Mouse (Mus musculus) heart, embryonic 14.5 days (tissue): ENCODE measurements around the gene Kcnj6. TPM values are rescaled to one million over a fixed set of nuclear protein-coding genes. Genes with fewer than 3 reads are reported as not detected.

ENCODE experiments used
- ATAC-seq: fragments of 200-750 bp; cut with Nextera tagmentation; 2 replicates; pipeline ENCODE4 v1.8.0; 2017; ENCODE audit warnings: low read depth, moderate TSS enrichment; ENCODE audit not compliant: insufficient number of reproducible peaks, insufficient read depth, low FRiP score
- H3K27ac ChIP-seq, 2 experiments: fragments of 200-500 bp in 1 of 2; fragments of 300-500 bp in 1 of 2; sonication (generic) in 1 of 2; replicated peaks in 1 of 2; 2 replicates each; pipeline ENCODE4 v1.5.1; 2012 to 2014; ENCODE audit warnings: low read depth in 2 of 2, low read length in 2 of 2, control low read depth in 1 of 2, mild to moderate bottlenecking in 1 of 2, mixed read lengths in 1 of 2; ENCODE audit not compliant: control insufficient read depth in 1 of 2, insufficient read depth in 1 of 2
- H3K27me3 ChIP-seq: fragments of 300-500 bp; sonication (generic); 2 replicates; pipeline ENCODE4 v1.6.1; 2014; ENCODE audit warnings: mild to moderate bottlenecking, low read length, control low read depth; ENCODE audit not compliant: control insufficient read depth, insufficient read depth
- H3K36me3 ChIP-seq: fragments of 300-500 bp; sonication (generic); 2 replicates; pipeline ENCODE4 v1.6.1; 2014; ENCODE audit warnings: mild to moderate bottlenecking, control low read depth, low read length, mixed read lengths; ENCODE audit not compliant: control insufficient read depth, insufficient read depth
- H3K4me1 ChIP-seq, 2 experiments: fragments of 200-500 bp in 1 of 2; fragments of 300-500 bp in 1 of 2; sonication (generic) in 1 of 2; 2 replicates each; pipeline ENCODE4 v1.6.1; 2012 to 2014; ENCODE audit warnings: low read length in 2 of 2, control low read depth in 1 of 2, mixed read lengths in 1 of 2; ENCODE audit not compliant: control insufficient read depth in 2 of 2, insufficient read depth in 2 of 2
- H3K4me2 ChIP-seq: fragments of 300-500 bp; sonication (generic); 2 replicates; pipeline ENCODE4 v1.6.1; 2014; ENCODE audit warnings: mild to moderate bottlenecking, low read length
- H3K4me3 ChIP-seq, 2 experiments: fragments of 200-500 bp in 1 of 2; fragments of 300-500 bp in 1 of 2; sonication (generic) in 1 of 2; 2 replicates each; pipeline ENCODE4 v1.5.1; 2012 to 2014; ENCODE audit warnings: low read length in 2 of 2, mild to moderate bottlenecking in 2 of 2, control low read depth in 1 of 2, low read depth in 1 of 2, moderate library complexity in 1 of 2; ENCODE audit not compliant: control insufficient read depth in 1 of 2, insufficient read depth in 1 of 2
- H3K9ac ChIP-seq: fragments of 300-500 bp; sonication (generic); 2 replicates; pipeline ENCODE4 v1.6.1; 2014; ENCODE audit warnings: mild to moderate bottlenecking, low read length
- H3K9me3 ChIP-seq: fragments of 300-500 bp; sonication (generic); 2 replicates; pipeline ENCODE4 v1.6.1; 2016; ENCODE audit warnings: low read length, control low read depth; ENCODE audit not compliant: control insufficient read depth
- WGBS: fragments of 180-500 bp; shearing (Covaris S2); extraction: QIAGEN DNeasy Blood & Tissue Kit; methylation state at CpG from one replicate; pipeline ENCODE4 v1.1.7; 2014; 5-methylcytosine and 5-hydroxymethylcytosine counted together
- polyA plus RNA-seq: library from polyadenylated mRNA; unstranded; fragments of >200 nt; fragmentation: Nextera tagmentation; extraction: Ambion mirVana; gene quantifications from 2 replicates; pipeline ENCODE4 v1.2.1, GENCODE M21; 2014

Gene Kcnj6
- polyA plus RNA-seq, 1 experiment from 2014 or later, result 0.20 TPM

DNA sequence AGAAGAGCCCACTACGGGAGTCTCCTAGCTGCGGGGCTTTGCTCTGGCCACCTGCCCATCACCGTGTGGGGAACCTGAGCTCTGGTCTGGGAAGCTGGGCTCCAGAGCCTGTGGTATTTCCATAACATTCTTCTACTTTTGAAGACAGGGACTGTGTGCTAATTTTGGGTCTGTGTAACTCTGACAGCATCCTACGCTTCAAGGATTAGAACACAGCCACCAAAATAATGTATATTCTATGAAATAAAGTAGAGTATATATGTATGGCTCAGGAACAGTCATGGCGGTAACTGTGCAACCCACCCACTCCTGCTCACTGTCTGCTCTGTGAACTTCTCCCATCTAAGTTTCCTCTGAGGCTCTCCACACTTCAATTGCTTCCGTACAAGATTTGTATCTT, 229.9 kb downstream of the Kcnj6 start:
- no peaks in the 10 kb centered on the region for H3K27me3 ChIP-seq
- no peak overlapping the region for H3K4me2 ChIP-seq
- no peaks in the 10 kb centered on the region; the same call in 1 of the 2 replicates for H3K9me3 ChIP-seq
- WGBS, result 50% methylated on average over 6 of the region's 6 CpGs
- H3K4me3 ChIP-seq, result no peak overlapping the region
- H3K9ac ChIP-seq, result no peak overlapping the region
- no peak for ATAC-seq
- peaks cover 10 to 13% of the 10 kb centered on the region in 2 experiments; a peak in 3 of 4 replicates for H3K4me1 ChIP-seq
- H3K27ac ChIP-seq, result no peak overlapping the region
- no peaks in the 10 kb centered on the region for H3K36me3 ChIP-seq

- peaks cover 10 to 13% of the 10 kb centered on the region in 2 experiments; a peak in 3 of 4 replicates for H3K4me1 ChIP-seq
- H3K4me2 ChIP-seq, result peak overlapping the region; percentile 50
- no peaks in the 10 kb centered on the region; the same call in 1 of the 2 replicates for H3K9me3 ChIP-seq
- WGBS, result 10% methylated on average over 8 of the region's 8 CpGs
- ATAC-seq, result peak; percentile 87
- peak overlapping the region; percentile 94 to 97 for H3K27ac ChIP-seq
- no peaks in the 10 kb centered on the region for H3K36me3 ChIP-seq
- H3K4me3 ChIP-seq, result no peak overlapping the region
- H3K9ac ChIP-seq, result peak overlapping the region; percentile 53
- no peaks in the 10 kb centered on the region for H3K27me3 ChIP-seq
Measured at GRCm38 (mm10) chr16:94765129-94765528, 232.4 kb downstream of the Kcnj6 start.

GRCm38 (mm10) chr16:94760732-94761131, 236.8 kb downstream of the Kcnj6 start:
- Histone ChIP-seq H3K9me3 (no peaks in the 10 kb centered on the region; the same call in 1 of the 2 replicates), H3K27ac (no peak overlapping the region), H3K4me1 (peaks cover 4 to 12% of the 10 kb centered on the region in 2 experiments; a peak in 3 of 4 replicates), H3K27me3 (no peaks in the 10 kb centered on the region), H3K36me3 (no peaks in the 10 kb centered on the region), H3K4me2 (no peak overlapping the region), H3K9ac (no peak overlapping the region), H3K4me3 (no peak overlapping the region)
- no peak for ATAC-seq
- WGBS, result 39% methylated on average over 8 of the region's 11 CpGs

- H3K9ac ChIP-seq, result no peak overlapping the region
- H3K4me2 ChIP-seq, result no peak overlapping the region
- H3K4me1 ChIP-seq, result peaks cover 0 to 7% of the 10 kb centered on the region in 2 experiments; a peak in 2 of 4 replicates
- ATAC-seq, result no peak
- no peak overlapping the region for H3K27ac ChIP-seq
- H3K27me3 ChIP-seq, result no peaks in the 10 kb centered on the region
- no peak overlapping the region for H3K4me3 ChIP-seq
- 87% methylated on average over 5 of the region's 5 CpGs for WGBS
- no peaks in the 10 kb centered on the region; the same call in 1 of the 2 replicates for H3K9me3 ChIP-seq
- no peaks in the 10 kb centered on the region for H3K36me3 ChIP-seq
Measured at GRCm38 (mm10) chr16:94759761-94760160, 237.7 kb downstream of the Kcnj6 start.

DNA sequence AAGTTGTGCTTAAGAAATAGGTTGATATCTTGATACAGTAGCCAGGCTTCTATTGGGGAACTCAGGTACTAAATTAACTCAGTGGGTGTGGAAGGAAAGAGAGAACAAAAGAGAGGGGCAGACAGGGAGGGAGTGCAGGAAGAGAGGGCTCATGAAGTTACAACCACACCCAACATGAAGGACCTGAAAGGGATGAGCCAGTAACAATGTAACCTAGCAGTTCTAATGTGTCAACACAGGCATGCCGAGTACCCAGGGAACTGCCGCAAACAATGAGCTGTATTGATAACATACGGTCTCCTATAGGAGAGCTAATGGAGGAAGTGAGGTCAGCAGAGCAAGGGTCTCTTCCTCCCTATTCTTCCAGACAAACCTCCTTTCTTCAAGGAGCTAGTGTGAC, 238.9 kb downstream of the Kcnj6 start:
- H3K4me1 ChIP-seq, result peaks cover 0 to 4% of the 10 kb centered on the region in 2 experiments; a peak in 2 of 4 replicates
- no peak overlapping the region for H3K4me2 ChIP-seq
- H3K9ac ChIP-seq, result no peak overlapping the region
- ATAC-seq, result no peak
- no peaks in the 10 kb centered on the region; the same call in 1 of the 2 replicates for H3K9me3 ChIP-seq
- H3K27me3 ChIP-seq, result no peaks in the 10 kb centered on the region
- WGBS, result 46% methylated on average over 3 of the region's 3 CpGs
- peak overlapping the region in 1 of 2 experiments; percentile 65; a peak in 1 of 4 replicates for H3K27ac ChIP-seq
- H3K4me3 ChIP-seq, result no peak overlapping the region
- H3K36me3 ChIP-seq, result peaks cover 4% of the 10 kb centered on the region; the same call in 1 of the 2 replicates

DNA sequence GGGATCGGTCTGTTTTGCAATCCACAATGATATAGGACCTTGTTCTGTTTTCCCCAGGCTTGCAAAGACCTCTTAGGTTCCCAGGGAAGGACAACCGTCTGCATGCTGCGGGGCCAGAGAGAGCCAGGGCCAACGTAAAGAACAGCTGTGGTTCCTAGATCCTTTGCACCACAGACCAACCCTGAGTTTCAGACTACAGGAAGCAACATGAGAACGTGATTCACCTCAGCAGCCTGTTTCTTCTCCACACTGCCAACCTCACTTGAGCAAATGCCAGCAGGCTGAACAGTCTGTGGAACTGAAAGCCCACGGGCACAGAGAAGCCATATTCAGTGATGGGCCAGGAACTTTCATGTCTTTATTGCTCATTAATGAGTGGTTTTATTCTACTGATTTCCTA, 241.1 kb downstream of the Kcnj6 start:
- Histone ChIP-seq H3K27ac (no peak overlapping the region), H3K36me3 (peaks cover 6% of the 10 kb centered on the region; the same call in 1 of the 2 replicates), H3K9me3 (no peaks in the 10 kb centered on the region), H3K4me3 (no peak overlapping the region), H3K4me2 (no peak overlapping the region), H3K27me3 (no peaks in the 10 kb centered on the region), H3K9ac (no peak overlapping the region), H3K4me1 (peaks cover 0 to 11% of the 10 kb centered on the region in 2 experiments; a peak in 3 of 4 replicates)
- WGBS, result 61% methylated on average over 6 of the region's 6 CpGs
- ATAC-seq, result no peak

DNA sequence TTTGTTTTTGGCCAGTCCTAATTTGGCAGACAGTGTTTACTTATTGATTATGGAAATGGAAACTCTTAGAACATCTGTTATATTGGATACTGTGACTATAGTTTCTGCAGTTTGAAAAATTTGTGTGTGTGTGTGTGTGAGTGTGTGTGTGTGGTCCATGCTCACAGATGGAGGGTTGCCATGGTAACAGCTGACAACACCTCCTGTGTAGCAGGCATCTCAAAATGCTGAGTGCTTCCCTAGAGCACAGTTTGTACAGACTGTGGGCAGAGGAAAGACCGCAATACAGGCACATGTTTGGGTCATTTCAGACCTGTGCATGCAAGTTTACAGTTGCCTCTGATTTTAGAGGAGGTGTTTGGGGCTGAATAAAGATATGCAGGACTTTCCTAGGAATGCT, 244.0 kb downstream of the Kcnj6 start:
- peaks cover 0 to 8% of the 10 kb centered on the region in 2 experiments; a peak in 3 of 4 replicates for H3K4me1 ChIP-seq
- no peak overlapping the region for H3K4me3 ChIP-seq
- no peak overlapping the region for H3K27ac ChIP-seq
- H3K36me3 ChIP-seq, result peaks cover 6% of the 10 kb centered on the region; the same call in 1 of the 2 replicates
- WGBS, result 94% methylated on average over 1 of the region's 1 CpGs
- no peaks in the 10 kb centered on the region for H3K9me3 ChIP-seq
- H3K27me3 ChIP-seq, result no peaks in the 10 kb centered on the region
- H3K4me2 ChIP-seq, result no peak overlapping the region
- H3K9ac ChIP-seq, result no peak overlapping the region
- ATAC-seq, result no peak

DNA sequence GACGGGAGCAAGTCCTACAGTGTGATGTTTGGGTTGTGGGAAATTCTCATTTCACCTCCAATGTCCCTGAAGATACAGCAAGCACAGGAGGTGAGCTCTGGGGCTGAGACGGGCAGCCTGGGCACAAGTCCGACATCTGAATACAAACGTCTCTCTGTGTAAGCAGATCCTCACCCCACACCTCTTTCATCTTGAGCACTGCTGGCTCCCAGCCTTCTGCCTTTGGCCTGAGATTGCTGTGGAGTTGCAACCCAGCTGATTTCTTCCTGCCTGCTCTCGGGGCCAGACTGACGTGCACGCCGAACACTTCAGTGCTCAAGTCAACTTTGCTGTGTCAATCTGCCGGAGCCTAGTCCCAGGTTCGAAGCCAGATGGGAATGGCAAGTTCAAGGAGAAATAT, 244.7 kb downstream of the Kcnj6 start:
- WGBS, result 42% methylated on average over 10 of the region's 10 CpGs

More for the DNA sequence above, 244.7 kb downstream of the Kcnj6 start:
- Histone ChIP-seq H3K4me2 (no peak overlapping the region), H3K27me3 (no peaks in the 10 kb centered on the region), H3K9ac (no peak overlapping the region), H3K36me3 (peaks cover 6% of the 10 kb centered on the region; the same call in 1 of the 2 replicates), H3K4me3 (no peak overlapping the region), H3K9me3 (no peaks in the 10 kb centered on the region), H3K27ac (peak overlapping the region in 1 of 2 experiments; percentile 30; a peak in 2 of 4 replicates), H3K4me1 (peaks cover 0 to 7% of the 10 kb centered on the region in 2 experiments; a peak in 3 of 4 replicates)
- ATAC-seq, result no peak
